Mouse (Mus musculus) CH12.LX (cell line): ENCODE data around the gene Hoxd13.

Experiments used
- EP300 ChIP-seq: IDR thresholded peaks from 2 replicates; pipeline ENCODE4 v1.6.1; 2011; ENCODE audit warnings: low read length, improper control_type of control experiment
- ETS1 ChIP-seq: conservative IDR thresholded peaks from 2 replicates; pipeline ENCODE4 v1.6.1; 2012; ENCODE audit warnings: low read depth, mild to moderate bottlenecking, inconsistent platforms, low read length, improper control_type of control experiment, moderate library complexity

DNA sequence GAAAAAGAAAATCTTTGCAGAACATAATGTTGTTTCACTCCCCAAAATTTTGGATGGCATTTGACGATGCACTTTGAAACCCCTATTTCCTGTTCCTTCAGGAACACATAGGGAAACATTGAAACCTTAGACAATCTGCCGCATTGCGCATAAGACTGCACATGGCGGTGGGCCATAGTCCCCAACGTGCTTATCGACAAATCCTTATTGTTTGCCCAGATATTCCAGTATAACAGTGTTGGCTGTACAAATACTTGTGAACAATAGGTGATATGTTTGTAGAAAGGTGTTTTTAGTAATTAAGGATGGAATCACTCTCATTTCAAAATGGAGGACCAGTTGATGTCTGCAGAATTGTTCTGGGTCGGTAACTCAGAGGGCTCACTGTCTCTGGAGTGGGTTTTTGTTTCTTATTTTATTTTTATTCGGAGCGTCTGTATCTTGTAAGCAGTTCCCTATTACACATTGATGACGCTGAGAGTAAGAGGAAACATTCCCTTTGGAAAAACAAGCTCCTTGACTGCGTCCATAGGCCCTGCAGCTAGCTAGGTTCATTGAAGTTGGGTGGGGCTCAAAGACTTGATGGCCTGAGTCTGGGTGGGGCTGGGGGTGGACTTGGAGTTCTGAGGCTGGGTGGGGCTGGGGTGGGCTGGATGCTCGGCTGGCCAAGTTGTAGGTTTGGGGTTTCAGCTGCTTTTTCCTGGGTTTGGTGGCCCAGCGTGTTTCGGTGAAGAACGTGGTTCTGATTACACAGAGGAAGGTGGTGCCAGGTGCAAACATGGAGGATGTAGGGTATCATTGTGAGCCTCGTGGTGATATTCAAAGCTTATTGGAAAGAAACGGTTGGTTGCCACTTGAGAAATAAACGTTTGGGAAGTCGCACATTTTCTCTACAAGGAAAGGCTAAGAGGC lies 45.4 kb downstream of the Hoxd13 start:
- TF ChIP-seq ETS1 (no peak), EP300 (no peak)
